Mouse (Mus musculus) neural tube, embryonic 14.5 days (tissue): ENCODE data around the gene Efna1. TPM values are rescaled to one million over a fixed set of nuclear protein-coding genes. Genes with fewer than 3 reads are reported as not detected.

Experiments used
- ATAC-seq: fragments of 200-750 bp; cut with Nextera tagmentation; 2 replicates; pipeline ENCODE4 v1.8.0; 2017; ENCODE audit warnings: low read depth, mild to moderate bottlenecking, moderate TSS enrichment, moderate library complexity
- H3K27ac ChIP-seq: fragments of 300-500 bp; sonication (generic); 2 replicates; pipeline ENCODE4 v1.5.1; 2014; ENCODE audit warnings: low read depth, mild to moderate bottlenecking, control low read depth, low read length, moderate library complexity, mixed read lengths
- H3K27me3 ChIP-seq: fragments of 300-500 bp; sonication (generic); 2 replicates; pipeline ENCODE4 v1.6.1; 2014; ENCODE audit warnings: low read length; ENCODE audit not compliant: control insufficient read depth, insufficient read depth
- H3K36me3 ChIP-seq: fragments of 300-500 bp; sonication (generic); 2 replicates; pipeline ENCODE4 v1.6.1; 2014; ENCODE audit warnings: low read length, mixed read lengths; ENCODE audit not compliant: control insufficient read depth, insufficient read depth
- H3K4me1 ChIP-seq: fragments of 300-500 bp; sonication (generic); 2 replicates; pipeline ENCODE4 v1.6.1; 2014; ENCODE audit warnings: low read length; ENCODE audit not compliant: control insufficient read depth, insufficient read depth
- H3K4me2 ChIP-seq: fragments of 300-500 bp; sonication (generic); 2 replicates; pipeline ENCODE4 v1.6.1; 2014; ENCODE audit warnings: mild to moderate bottlenecking, low read depth, low read length, control low read depth
- H3K4me3 ChIP-seq: fragments of 300-500 bp; sonication (generic); 2 replicates; pipeline ENCODE4 v1.5.1; 2014; ENCODE audit warnings: low read depth, low read length, control low read depth, mixed read lengths
- H3K9ac ChIP-seq: fragments of 300-500 bp; sonication (generic); replicated peaks from 2 replicates; pipeline ENCODE4 v1.6.1; 2014; ENCODE audit warnings: low read depth, mild to moderate bottlenecking, control low read depth, low read length, mixed read lengths
- H3K9me3 ChIP-seq: fragments of 300-500 bp; sonication (generic); 2 replicates; pipeline ENCODE4 v1.6.1; 2016; ENCODE audit warnings: low read length; ENCODE audit not compliant: control insufficient read depth
- WGBS: fragments of 180-500 bp; shearing (Covaris S2); extraction: QIAGEN DNeasy Blood & Tissue Kit; methylation state at CpG from one replicate; pipeline ENCODE4 v1.1.7; 2014; 5-methylcytosine and 5-hydroxymethylcytosine counted together
- polyA plus RNA-seq: library from polyadenylated mRNA; unstranded; fragments of >200 nt; fragmentation: Nextera tagmentation; extraction: Ambion mirVana; gene quantifications from 2 replicates; pipeline ENCODE4 v1.2.1, GENCODE M21; 2014

Gene Efna1
- polyA plus RNA-seq, 1 experiment from 2014 or later: 6.8 TPM

- H3K4me3 ChIP-seq: no peak overlapping the region
- H3K36me3 ChIP-seq: no peaks in the 10 kb centered on the region
- peak overlapping the region; percentile 37 for H3K4me2 ChIP-seq
- no peaks in the 10 kb centered on the region for H3K27me3 ChIP-seq
- no peak for ATAC-seq
- no peaks in the 10 kb centered on the region for H3K4me1 ChIP-seq
- H3K27ac ChIP-seq: no peak overlapping the region
- 0 out of 2 replicates have a peak overlapping the region, but pooled peaks have one; percentile 25 for H3K9ac ChIP-seq
- 4% methylated on average over 14 of the region's 14 CpGs for WGBS
- no peaks in the 10 kb centered on the region for H3K9me3 ChIP-seq
Measured at GRCm38 (mm10) chr3:89299499-89299898, 18.6 kb upstream of the Efna1 start.

- Histone ChIP-seq H3K4me1 (no peaks in the 10 kb centered on the region), H3K4me2 (no peak overlapping the region), H3K9me3 (no peaks in the 10 kb centered on the region), H3K36me3 (no peaks in the 10 kb centered on the region), H3K9ac (no peak overlapping the region), H3K4me3 (no peak overlapping the region), H3K27me3 (no peaks in the 10 kb centered on the region), H3K27ac (no peak overlapping the region)
- ATAC-seq: no peak
- WGBS: 77% methylated on average over 6 of the region's 6 CpGs
Measured at GRCm38 (mm10) chr3:89298908-89299307, 18.0 kb upstream of the Efna1 start.

GRCm38 (mm10) chr3:89296761-89297396 is 15.9 kb upstream of the Efna1 start:
- Histone ChIP-seq H3K27ac (no peak overlapping the region), H3K4me1 (no peaks in the 10 kb centered on the region), H3K9ac (no peak overlapping the region), H3K27me3 (no peaks in the 10 kb centered on the region), H3K36me3 (no peaks in the 10 kb centered on the region), H3K4me3 (no peak overlapping the region), H3K4me2 (no peak overlapping the region), H3K9me3 (no peaks in the 10 kb centered on the region)
- no peak for ATAC-seq
- WGBS: 82% methylated on average over 11 of the region's 11 CpGs

- no peaks in the 10 kb centered on the region for H3K36me3 ChIP-seq
- H3K27me3 ChIP-seq: no peaks in the 10 kb centered on the region
- no peak for ATAC-seq
- H3K9ac ChIP-seq: no peak overlapping the region
- no peaks in the 10 kb centered on the region for H3K9me3 ChIP-seq
- H3K27ac ChIP-seq: no peak overlapping the region
- no peak overlapping the region for H3K4me2 ChIP-seq
- WGBS: 89% methylated on average over 8 of the region's 8 CpGs
- H3K4me1 ChIP-seq: no peaks in the 10 kb centered on the region
- no peak overlapping the region for H3K4me3 ChIP-seq
Measured at GRCm38 (mm10) chr3:89295685-89296230, 14.8 kb upstream of the Efna1 start.

- Histone ChIP-seq H3K9me3 (no peaks in the 10 kb centered on the region), H3K36me3 (no peaks in the 10 kb centered on the region), H3K9ac (no peak overlapping the region), H3K27ac (no peak overlapping the region), H3K4me1 (no peaks in the 10 kb centered on the region), H3K4me2 (no peak overlapping the region), H3K27me3 (no peaks in the 10 kb centered on the region), H3K4me3 (no peak overlapping the region)
- 77% methylated on average over 5 of the region's 5 CpGs for WGBS
- ATAC-seq: no peak
Measured at GRCm38 (mm10) chr3:89294195-89294594, 13.3 kb upstream of the Efna1 start.

GRCm38 (mm10) chr3:89293247-89293918 is 12.4 kb upstream of the Efna1 start:
- no peaks in the 10 kb centered on the region for H3K27me3 ChIP-seq
- no peak overlapping the region for H3K27ac ChIP-seq
- H3K9me3 ChIP-seq: no peaks in the 10 kb centered on the region
- H3K4me3 ChIP-seq: no peak overlapping the region
- ATAC-seq: no peak
- WGBS: 92% methylated on average over 11 of the region's 11 CpGs
- no peaks in the 10 kb centered on the region for H3K36me3 ChIP-seq
- H3K9ac ChIP-seq: no peak overlapping the region
- H3K4me2 ChIP-seq: no peak overlapping the region
- no peaks in the 10 kb centered on the region for H3K4me1 ChIP-seq

GRCm38 (mm10) chr3:89292303-89292702 is 11.4 kb upstream of the Efna1 start:
- H3K36me3 ChIP-seq: no peaks in the 10 kb centered on the region
- H3K4me3 ChIP-seq: no peak overlapping the region
- H3K4me1 ChIP-seq: no peaks in the 10 kb centered on the region
- 51% methylated on average over 5 of the region's 5 CpGs for WGBS
- no peaks in the 10 kb centered on the region for H3K27me3 ChIP-seq
- ATAC-seq: no peak
- H3K4me2 ChIP-seq: no peak overlapping the region
- H3K9ac ChIP-seq: no peak overlapping the region
- no peak overlapping the region for H3K27ac ChIP-seq
- H3K9me3 ChIP-seq: no peaks in the 10 kb centered on the region

GRCm38 (mm10) chr3:89291874-89292273 is 10.9 kb upstream of the Efna1 start:
- H3K36me3 ChIP-seq: no peaks in the 10 kb centered on the region
- H3K9ac ChIP-seq: no peak overlapping the region
- H3K4me1 ChIP-seq: no peaks in the 10 kb centered on the region
- H3K27ac ChIP-seq: no peak overlapping the region
- H3K27me3 ChIP-seq: no peaks in the 10 kb centered on the region
- ATAC-seq: no peak
- WGBS: 79% methylated on average over 10 of the region's 10 CpGs
- no peak overlapping the region for H3K4me3 ChIP-seq
- no peaks in the 10 kb centered on the region for H3K9me3 ChIP-seq
- no peak overlapping the region for H3K4me2 ChIP-seq

GRCm38 (mm10) chr3:89288503-89288928 is 7.6 kb upstream of the Efna1 start:
- 68% methylated on average over 7 of the region's 7 CpGs for WGBS

More at GRCm38 (mm10) chr3:89288503-89288928, 7.6 kb upstream of the Efna1 start:
- Histone ChIP-seq H3K9me3 (no peaks in the 10 kb centered on the region), H3K36me3 (no peaks in the 10 kb centered on the region), H3K4me2 (no peak overlapping the region), H3K4me3 (no peak overlapping the region), H3K27me3 (no peaks in the 10 kb centered on the region), H3K27ac (no peak overlapping the region), H3K9ac (no peak overlapping the region), H3K4me1 (no peaks in the 10 kb centered on the region)
- no peak for ATAC-seq
